Mouse (Mus musculus) c-Kit-positive CD71-positive TER-119-negative erythroid progenitor cells, embryonic 14.5 days (primary cell): ENCODE data around the gene Slc27a2.
"Not testable (repeated sequence)": the region's sequence is repeated elsewhere in the genome, so short reads cannot be mapped to it uniquely, and the experiment has no call there.

Experiments
- DNase-seq: peaks from one replicate; pipeline ENCODE4 v3.0.0-alpha.2; 2013; ENCODE audit warnings: low read depth

Gene Slc27a2

GRCm38 (mm10) chr2:126606061-126606687 is 54.0 kb downstream of the Slc27a2 start:
- no peak for DNase-seq

- no peak for DNase-seq
Measured at GRCm38 (mm10) chr2:126606688-126607062, 54.5 kb downstream of the Slc27a2 start.

GRCm38 (mm10) chr2:126607553-126608203 is 55.5 kb downstream of the Slc27a2 start:
- no peak for DNase-seq

DNA sequence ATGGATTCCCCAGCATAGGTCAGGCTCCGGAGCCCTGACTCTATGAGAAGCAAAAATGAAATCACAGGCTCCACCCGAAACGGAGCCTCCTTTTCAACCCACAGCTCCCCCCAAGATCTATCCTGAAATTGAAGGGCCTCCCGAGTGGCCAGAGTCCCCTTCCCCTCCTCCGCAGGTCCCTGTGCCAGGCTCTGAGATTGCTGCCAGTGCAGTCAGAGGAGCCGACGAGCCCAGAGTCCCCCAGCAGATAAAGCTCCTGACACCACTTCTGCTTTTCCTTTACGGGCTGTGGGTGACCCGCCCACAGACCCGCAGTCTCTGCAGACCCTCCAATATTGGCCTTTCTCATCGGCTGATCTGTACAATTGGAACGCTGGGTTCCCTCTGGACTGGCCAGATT is 57.4 kb downstream of the Slc27a2 start:
- not testable (repeated sequence) for DNase-seq

GRCm38 (mm10) chr2:126615355-126615754 is 63.1 kb downstream of the Slc27a2 start:
- no peak for DNase-seq

- DNase-seq: no peak
Measured at GRCm38 (mm10) chr2:126618470-126619179, 66.4 kb downstream of the Slc27a2 start.

DNA sequence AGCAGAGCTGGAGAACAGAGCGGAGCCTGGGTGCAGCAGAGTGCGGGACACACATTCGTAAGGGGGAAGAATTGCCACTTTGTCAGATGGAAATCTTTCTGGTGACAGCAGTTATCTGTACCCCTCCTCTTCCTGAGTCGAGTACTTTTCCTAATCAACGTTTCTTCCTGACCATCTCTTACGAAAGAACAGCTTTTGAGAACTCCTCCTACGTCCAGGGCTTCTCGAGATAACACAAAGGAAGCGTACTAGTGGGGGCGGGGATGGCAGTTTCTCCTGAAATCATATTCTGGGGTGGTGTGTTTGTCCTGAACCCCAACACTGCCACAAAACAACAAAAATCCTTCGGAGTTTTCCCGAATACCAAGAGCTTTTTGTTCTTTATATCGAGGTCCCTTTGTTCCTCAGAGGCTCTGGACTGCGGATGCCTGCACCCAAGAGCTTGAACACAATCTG is 67.1 kb downstream of the Slc27a2 start, which contains the start of gene Hdc:
Hdc (minus strand) TSS at position 51 of the 456 bp plus-strand sequence.
- no peak for DNase-seq

DNA sequence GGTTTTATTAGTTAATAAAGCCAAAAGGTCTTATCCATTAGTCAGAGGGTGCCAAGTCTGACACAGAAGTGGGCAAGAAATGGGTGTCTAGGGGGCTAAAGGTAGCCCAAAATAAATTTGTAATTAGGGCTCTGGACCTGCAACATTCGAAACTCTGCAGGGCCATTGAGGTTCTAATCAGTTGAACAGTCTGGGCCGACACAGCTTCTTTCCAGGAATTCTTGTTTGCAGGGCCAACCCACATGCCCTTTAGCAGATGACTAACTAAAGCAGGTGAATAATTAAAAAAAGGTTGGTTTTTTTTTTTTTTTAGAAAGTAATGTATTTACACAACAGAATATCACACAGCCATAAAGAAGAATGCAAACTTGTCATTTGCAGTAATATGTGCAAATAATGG is 70.2 kb downstream of the Slc27a2 start:
- DNase-seq: no peak

- no peak for DNase-seq
Measured at GRCm38 (mm10) chr2:126623138-126623537, 70.9 kb downstream of the Slc27a2 start.

- DNase-seq: no peak
Measured at GRCm38 (mm10) chr2:126628455-126628995, 76.3 kb downstream of the Slc27a2 start.

- no peak for DNase-seq
Measured at GRCm38 (mm10) chr2:126633165-126633564, 81.0 kb downstream of the Slc27a2 start.

- DNase-seq: peak; percentile 32
Measured at GRCm38 (mm10) chr2:126635939-126636823, 84.0 kb downstream of the Slc27a2 start.
